Mouse (Mus musculus): ENCODE data around the gene Fv1. TPM values are rescaled to one million over a fixed set of nuclear protein-coding genes. Genes with fewer than 3 reads are reported as not detected.

Fv1 gene
- polyA plus RNA-seq, 1 experiment from 2014 or later = 9.3 TPM

DNA sequence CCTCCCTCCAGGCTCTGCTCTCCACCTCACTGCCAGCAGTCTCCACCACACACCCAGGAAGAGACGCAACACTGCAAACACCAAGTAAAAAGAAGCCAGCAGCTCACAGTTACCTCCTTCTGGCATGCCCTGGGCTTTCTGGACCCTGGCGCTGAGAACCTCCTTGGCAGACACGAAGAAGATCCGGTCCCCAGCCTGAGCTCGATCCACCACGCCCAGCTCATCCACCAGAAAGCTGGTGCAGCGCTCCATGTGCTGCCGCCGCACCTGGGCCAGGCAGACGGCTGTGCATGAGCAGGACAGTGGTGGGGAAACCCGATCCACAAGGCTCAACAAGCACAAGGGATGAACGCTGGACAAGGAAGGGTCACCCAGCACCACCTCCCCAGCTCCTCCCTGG lies 17.4 kb downstream of the Fv1 start:
- no peak for TF ChIP-seq CTCF (IDR thresholded peaks at IDR 0.05)
- in situ Hi-C loops (cut with MboI; ENCODE audit: low pct_unique_long_range_greater_than_20kb) = no loop called here
- ChIA-PET POLR2A (no interaction called here), CTCF (no interaction called here)
- DNase-seq (ENCODE audit: low read depth, low spot score) (no peak), ATAC-seq (no peak)
- H3K27me3 ChIP-seq = no peaks in the 10 kb centered on the region

DNA sequence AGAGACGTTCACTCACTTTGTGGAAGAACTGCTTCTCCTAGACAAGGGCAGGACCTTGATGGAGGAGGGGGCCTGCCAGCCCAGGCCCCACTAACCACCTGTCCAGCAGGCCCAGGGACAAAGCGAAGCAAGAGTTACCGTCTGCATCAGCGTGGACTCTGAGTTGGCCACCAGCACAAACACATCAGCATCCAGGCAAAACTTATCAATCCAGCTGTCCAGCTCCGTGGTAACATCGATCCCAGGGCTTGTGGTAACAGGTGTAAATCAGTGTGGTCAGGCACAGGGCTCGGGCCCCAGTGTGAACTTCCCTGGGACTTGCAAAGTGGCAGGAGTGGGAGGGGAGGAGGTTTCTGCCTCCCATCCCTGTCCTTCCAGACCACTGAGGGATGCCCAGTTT lies 18.5 kb downstream of the Fv1 start:
- DNase-seq (ENCODE audit: low read depth, low spot score) (no peak), ATAC-seq (no peak)
- in situ Hi-C loops (cut with MboI; ENCODE audit: low pct_unique_long_range_greater_than_20kb) = no loop called here
- H3K27me3 ChIP-seq = no peaks in the 10 kb centered on the region
- ChIA-PET POLR2A (no interaction called here), CTCF (no interaction called here)
- TF ChIP-seq CTCF (IDR thresholded peaks at IDR 0.05) = no peak

DNA sequence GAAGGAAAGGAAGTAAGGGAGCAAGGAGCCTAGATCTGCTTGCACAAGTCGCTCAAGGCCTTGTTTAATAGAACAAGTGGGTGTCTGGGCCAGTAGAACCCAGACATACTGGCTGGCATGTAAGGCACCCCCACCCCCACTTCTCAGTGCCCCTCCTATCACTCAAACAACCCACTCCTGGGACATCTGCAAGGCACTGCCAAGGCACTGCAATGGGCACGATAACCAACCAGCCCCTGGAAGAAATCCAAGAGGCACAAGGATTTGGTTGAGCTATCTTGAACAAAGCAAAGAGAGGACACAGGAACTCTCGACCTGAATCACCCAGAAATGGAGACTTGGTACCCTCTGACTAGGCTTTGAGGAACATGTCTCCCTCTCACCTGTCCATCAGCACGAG lies 19.5 kb downstream of the Fv1 start:
- in situ Hi-C loops (cut with MboI; ENCODE audit: low pct_unique_long_range_greater_than_20kb) = no loop called here
- no peak for ATAC-seq
- no peak for TF ChIP-seq CTCF (IDR thresholded peaks at IDR 0.05)
- POLR2A ChIA-PET = no interaction called here
- DNase-seq (ENCODE audit: low read depth, low spot score) = no peak
- CTCF ChIA-PET = no interaction called here
- no peaks in the 10 kb centered on the region for H3K27me3 ChIP-seq

DNA sequence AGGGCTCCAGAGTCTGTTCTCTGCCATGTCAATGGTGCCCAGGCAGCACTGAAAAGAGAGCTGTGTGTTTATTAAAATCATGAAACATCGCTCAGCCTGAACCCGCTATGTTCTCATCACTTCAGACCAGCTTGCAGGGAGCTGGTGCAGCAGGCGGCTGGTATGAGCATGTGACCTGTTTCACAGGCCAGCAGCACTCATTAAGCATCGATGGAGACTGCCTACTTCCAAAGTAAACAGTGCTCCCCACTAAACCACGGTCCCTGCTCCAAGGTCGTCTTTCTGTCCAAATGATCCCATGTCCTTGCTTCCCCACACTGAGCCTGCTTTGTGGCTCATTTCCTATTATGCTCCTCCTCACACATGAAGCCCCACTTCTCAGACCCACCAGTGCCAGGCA lies 21.6 kb downstream of the Fv1 start:
- DNase-seq (ENCODE audit: low read depth, low spot score) (no peak), ATAC-seq (peak; percentile 39)
- no peaks in the 10 kb centered on the region for H3K27me3 ChIP-seq
- TF ChIP-seq CTCF (IDR thresholded peaks at IDR 0.05) = no peak
- CTCF ChIA-PET = no interaction called here
- in situ Hi-C loops (cut with MboI; ENCODE audit: low pct_unique_long_range_greater_than_20kb) = no loop called here
- POLR2A ChIA-PET = interaction anchor here (1.1 kb wide), 1 partner anchor 13 kb away, joined by 3 read pairs; no protein-coding TSS in a partner anchor

DNA sequence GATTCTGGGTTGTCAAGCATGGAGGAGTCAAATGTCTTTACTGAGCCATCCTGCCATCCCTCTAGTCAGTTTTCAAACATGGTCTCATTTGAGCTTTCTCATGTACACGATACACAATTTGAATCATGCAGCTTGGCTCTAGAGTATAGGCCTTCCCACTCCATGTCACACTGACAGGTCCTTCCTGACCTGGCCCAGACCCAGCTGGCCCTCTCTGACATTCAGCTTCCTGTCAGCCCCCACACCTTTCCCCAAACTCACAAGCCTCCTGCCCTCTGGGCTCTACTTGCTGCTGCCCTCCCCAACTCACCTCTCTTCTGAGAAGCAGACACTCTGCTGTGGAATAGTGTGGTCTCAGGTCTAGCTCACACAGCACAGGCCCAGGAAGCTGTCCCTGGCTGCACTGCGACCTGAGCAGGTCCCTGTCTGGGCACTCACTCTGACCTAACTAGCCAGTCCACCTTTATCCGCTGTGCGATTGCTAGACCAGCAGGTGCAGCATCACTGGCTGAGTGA lies 27.1 kb downstream of the Fv1 start:
- in situ Hi-C loops (cut with MboI; ENCODE audit: low pct_unique_long_range_greater_than_20kb) = no loop called here
- no peak for TF ChIP-seq CTCF (IDR thresholded peaks at IDR 0.05)
- ATAC-seq (no peak), DNase-seq (ENCODE audit: low read depth, low spot score) (no peak)
- H3K27me3 ChIP-seq = no peaks in the 10 kb centered on the region
- ChIA-PET POLR2A (no interaction called here), CTCF (no interaction called here)

DNA sequence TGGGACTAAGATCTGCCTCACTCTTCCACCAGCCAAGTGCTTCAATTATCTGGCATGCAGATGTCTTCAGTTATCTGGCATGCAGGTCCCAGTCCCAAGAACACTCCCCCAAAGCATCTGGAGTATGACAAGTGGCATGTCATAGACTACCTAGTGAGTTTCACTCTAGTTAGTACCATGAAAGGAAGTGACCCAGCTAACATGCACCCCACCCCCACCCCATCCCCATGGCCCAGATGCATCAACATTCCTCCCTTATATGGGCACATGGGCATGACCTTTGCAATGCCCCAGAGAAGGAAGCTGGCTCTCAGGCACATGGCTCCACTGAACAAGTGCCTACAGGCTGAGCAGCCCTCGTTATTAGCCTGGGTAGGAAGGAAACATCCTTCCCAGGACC lies 27.6 kb downstream of the Fv1 start:
- in situ Hi-C loops (cut with MboI; ENCODE audit: low pct_unique_long_range_greater_than_20kb) = no loop called here
- H3K27me3 ChIP-seq = no peaks in the 10 kb centered on the region
- DNase-seq (ENCODE audit: low read depth, low spot score) (no peak), ATAC-seq (no peak)
- POLR2A ChIA-PET = no interaction called here
- TF ChIP-seq CTCF (IDR thresholded peaks at IDR 0.05) = no peak
- CTCF ChIA-PET = no interaction called here

DNA sequence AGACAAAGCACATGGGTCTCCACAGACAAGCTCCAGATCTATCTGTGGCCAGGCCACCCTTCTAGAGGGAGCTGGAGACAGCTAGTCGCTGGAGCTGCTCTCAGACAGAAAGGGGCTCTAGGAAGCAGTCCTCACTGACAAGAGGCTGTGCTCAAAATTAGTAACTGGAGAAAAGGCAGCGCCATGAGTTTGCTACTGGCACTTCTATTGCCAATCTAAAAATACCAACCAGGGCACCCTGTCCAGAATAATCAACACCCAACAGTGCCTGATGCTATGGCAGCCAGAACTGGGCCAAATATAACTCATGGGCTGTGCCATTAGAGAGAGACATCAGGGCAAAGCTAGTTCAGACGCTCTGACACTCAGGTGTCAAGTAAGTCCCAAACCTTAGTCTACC lies 28.6 kb downstream of the Fv1 start:
- in situ Hi-C loops (cut with MboI; ENCODE audit: low pct_unique_long_range_greater_than_20kb) = no loop called here
- ATAC-seq (no peak), DNase-seq (ENCODE audit: low read depth, low spot score) (no peak)
- ChIA-PET POLR2A (no interaction called here), CTCF (no interaction called here)
- no peaks in the 10 kb centered on the region for H3K27me3 ChIP-seq
- TF ChIP-seq CTCF (IDR thresholded peaks at IDR 0.05) = no peak

DNA sequence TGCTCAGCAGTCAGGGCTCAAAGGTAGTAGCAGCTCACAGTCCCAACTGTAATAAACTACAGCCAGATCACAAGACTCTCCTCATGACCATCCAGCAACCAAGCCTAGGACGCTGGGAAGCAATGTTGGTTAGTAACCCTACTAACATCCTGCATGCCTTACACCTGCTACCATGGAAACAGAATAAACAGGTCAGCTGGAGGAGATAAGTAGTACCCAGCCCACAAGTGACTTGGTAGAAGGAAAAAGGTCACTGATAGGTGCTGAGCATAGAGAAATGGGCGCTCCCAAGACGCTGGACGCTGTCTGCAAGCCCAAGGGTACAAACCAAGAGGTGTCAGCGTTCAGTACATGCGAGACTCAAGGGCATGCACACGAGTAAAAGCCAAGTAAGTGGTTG lies 31.7 kb downstream of the Fv1 start:
- CTCF ChIA-PET = no interaction called here
- no peak for ATAC-seq
- in situ Hi-C loops (cut with MboI; ENCODE audit: low pct_unique_long_range_greater_than_20kb) = no loop called here
- POLR2A ChIA-PET = no interaction called here
- no peak for TF ChIP-seq CTCF (IDR thresholded peaks at IDR 0.05)
- no peaks in the 10 kb centered on the region for H3K27me3 ChIP-seq
- DNase-seq (ENCODE audit: low read depth, low spot score) = no peak

DNA sequence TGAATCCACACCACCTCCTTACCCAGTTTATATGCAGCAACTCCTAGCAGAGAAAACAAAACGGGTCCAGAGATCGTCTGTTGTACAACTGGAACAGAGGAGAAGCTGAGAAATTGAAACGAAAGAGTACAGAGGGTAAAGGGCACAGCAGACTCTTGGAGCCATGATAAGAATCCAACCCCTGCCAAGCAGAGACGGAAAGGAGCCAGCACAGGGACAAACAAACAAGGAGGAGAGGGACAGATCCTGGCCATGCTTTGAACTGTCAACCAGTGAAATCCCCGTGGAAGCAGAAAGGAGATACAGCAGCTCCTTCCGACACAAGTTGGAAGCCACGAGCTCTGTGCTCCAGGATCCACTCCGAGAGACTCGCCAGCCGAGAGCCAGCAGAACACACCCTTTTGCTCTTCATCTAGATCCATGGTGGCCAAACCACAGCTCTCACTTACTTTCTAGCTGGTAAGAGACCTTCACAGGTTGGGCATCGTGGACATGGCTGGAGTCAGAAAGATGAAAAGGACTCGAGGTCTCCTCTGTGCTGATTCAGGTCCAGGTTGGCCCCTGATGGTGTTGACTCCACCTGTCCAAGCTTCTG lies 34.2 kb downstream of the Fv1 start:
- DNase-seq (ENCODE audit: low read depth, low spot score) = no peak
- ATAC-seq = no peak
- CTCF ChIA-PET = interaction anchor here (1.5 kb wide), 1 partner anchor 11 kb away, joined by 5 read pairs; no protein-coding TSS in a partner anchor
- TF ChIP-seq CTCF (IDR thresholded peaks at IDR 0.05) = no peak
- in situ Hi-C loops (cut with MboI; ENCODE audit: low pct_unique_long_range_greater_than_20kb) = no loop called here
- H3K27me3 ChIP-seq = no peaks in the 10 kb centered on the region
- POLR2A ChIA-PET = interaction anchor here (1.2 kb wide), 1 partner anchor 12 kb away, joined by 3 read pairs; no protein-coding TSS in a partner anchor

DNA sequence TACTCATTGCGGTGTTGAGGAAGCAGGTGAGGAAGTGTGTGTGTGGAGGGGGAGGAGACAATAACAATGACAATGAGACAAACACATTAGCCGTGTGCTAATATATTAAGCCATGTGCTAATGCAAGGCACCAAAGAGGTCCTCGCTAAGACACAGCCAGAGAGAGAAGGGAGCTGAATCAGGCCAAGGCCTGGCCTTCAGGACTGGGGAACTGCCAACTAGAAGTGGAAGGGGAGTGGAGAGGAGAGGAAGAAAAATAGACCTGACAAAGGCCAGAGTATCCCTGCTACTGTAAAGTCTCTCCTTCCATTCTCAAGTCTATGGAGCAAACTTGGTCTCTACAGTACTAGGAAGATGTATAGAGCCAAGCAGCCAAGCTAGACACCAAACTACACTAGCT lies 34.8 kb downstream of the Fv1 start:
- H3K27me3 ChIP-seq = no peaks in the 10 kb centered on the region
- DNase-seq (ENCODE audit: low read depth, low spot score) = no peak
- TF ChIP-seq CTCF (IDR thresholded peaks at IDR 0.05) = no peak
- no peak for ATAC-seq
- ChIA-PET CTCF (interaction anchor here (1.5 kb wide), 1 partner anchor 11 kb away, joined by 5 read pairs; no protein-coding TSS in a partner anchor), POLR2A (interaction anchor here (1.2 kb wide), 1 partner anchor 13 kb away, joined by 3 read pairs; no protein-coding TSS in a partner anchor)
- in situ Hi-C loops (cut with MboI; ENCODE audit: low pct_unique_long_range_greater_than_20kb) = no loop called here

DNA sequence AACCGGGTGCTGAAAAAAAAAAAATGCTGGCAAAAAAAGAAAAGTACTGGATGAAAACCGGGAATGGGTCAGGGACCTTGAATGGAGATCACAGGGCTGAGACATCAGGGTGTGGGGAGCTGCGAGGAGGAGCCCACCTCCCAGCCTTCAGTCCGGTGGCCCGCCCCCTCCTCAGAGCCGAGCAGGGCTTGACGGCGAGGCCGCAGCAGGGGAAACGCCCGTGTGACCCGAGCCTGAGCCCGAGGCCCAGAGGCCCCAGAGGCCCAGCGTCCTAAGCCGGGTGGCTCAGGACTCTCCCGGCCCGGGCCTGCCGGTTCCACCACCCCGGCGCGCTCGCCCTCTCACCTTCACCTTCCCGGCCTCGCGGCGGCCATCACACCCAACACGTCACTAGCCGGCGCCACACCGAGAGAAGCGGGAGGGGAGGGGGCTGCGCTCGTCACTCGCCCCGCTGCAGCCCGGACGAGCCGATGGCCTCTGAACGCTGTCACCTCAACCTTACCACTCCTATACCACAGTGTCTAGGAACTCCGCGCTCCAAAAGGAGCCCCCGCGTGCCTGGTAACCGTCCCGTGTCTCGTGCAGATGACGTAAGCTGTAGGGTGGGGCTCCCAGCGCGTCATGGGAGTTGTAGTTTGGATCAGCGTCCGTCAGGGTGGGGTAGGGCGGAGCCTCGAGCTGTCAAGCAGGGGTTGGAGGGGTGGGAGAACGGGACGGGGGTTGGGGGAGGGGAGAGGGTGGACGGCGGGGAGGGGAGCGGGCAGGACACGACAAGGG lies 35.7 kb downstream of the Fv1 start, which contains the start of gene Mfn2:
Gene Mfn2, minus strand, starts transcription at position 392 of the 777 bp plus-strand sequence.
- no peaks in the 10 kb centered on the region for H3K27me3 ChIP-seq
- POLR2A ChIA-PET = interaction anchor here (1.2 to 1.3 kb wide), 2 partner anchors 13 to 32 kb away, joined by 3 to 4 read pairs; partner anchors contain the start of gene Plod1
- ATAC-seq (peak; percentile 63), DNase-seq (ENCODE audit: low read depth, low spot score) (peak; percentile 42)
- CTCF ChIA-PET = no interaction called here
- no peak for TF ChIP-seq CTCF (IDR thresholded peaks at IDR 0.05)
- in situ Hi-C loops (cut with MboI; ENCODE audit: low pct_unique_long_range_greater_than_20kb) = no loop called here
